Mouse (Mus musculus): ENCODE results near the gene Itga2.

Itga2 gene

DNA sequence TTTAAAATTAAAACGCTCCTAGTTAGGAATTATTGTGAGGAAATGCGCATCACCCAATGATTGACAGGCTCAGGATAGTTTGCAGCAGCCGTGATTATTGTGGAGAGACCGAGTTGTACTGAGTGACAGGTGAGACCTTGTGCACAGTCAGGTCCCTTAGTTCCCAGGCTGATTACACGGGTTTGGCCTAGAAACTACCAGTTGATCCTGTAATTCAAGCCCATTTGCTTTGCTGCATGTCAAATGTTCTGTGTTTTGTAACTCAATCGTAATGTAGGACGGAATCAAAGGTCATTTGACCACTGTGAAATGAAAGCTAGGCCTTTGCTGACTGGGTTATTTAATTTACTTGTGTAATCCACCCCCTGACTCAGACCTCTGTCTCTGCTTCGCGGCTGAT is 113.4 kb downstream of the Itga2 start:
- peak; percentile 24 for DNase-seq (ENCODE audit: low read depth, low spot score)

DNA sequence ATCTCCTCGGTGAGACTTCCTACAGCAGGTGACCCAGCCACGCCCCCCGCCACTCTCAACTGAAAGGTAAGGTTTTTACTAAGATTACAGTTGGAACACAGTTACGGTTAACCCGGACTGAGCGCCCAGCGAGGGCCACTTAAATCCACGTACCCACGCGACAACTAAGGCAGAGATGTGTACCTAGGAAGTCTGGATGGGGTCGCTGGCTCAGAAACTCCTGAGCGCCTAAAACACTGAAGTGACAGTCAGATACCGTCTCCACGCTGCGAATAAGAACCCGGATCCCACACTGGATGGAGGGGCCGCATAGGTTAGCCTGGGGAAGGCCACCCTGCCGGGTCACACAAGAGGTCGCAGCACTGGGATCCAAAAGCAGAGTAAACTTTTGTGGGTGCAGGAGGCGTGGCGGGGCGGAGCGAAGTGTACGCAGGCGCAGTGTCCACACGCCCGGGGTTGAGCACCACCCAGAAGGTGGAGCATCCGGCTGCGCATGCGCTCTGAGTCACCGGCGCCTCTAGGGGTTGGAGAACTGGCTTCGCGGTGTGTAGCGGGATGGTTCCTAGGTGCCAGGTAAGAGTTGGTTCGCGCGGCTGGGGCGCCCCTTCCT is 114.0 kb downstream of the Itga2 start, which contains the start of gene Mocs2:
TSS of gene Mocs2 (plus strand) at position 486 of the 610 bp plus-strand sequence.
- DNase-seq (ENCODE audit: low read depth, low spot score), result peak; percentile 95

DNA sequence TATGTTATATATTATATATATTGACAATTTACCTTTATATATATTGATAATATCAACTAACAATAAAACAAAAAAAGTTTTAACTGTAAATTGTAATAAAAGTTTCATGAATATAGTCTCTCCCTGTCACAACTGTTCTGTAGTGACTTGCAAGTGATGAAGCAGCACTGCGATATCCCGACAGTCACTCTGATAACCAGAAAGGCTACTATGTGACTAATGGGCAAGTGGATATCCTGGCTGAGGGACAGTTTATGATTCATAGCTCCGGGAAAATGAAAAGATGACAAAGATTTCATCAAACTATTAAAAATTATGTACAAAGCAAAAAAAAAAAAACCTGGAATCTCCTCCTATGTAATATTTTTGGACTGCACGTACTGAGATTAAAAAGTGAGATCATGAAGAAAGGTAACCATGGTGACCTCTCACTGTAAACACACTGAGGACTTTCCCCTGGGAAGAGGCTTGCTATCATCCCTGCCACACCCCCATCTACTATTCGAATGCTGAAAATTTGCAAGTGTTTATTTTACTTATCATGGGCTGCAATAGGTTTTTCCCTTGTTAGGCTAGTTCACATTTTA is 122.2 kb downstream of the Itga2 start:
- DNase-seq (ENCODE audit: low read depth, low spot score), result no peak

DNA sequence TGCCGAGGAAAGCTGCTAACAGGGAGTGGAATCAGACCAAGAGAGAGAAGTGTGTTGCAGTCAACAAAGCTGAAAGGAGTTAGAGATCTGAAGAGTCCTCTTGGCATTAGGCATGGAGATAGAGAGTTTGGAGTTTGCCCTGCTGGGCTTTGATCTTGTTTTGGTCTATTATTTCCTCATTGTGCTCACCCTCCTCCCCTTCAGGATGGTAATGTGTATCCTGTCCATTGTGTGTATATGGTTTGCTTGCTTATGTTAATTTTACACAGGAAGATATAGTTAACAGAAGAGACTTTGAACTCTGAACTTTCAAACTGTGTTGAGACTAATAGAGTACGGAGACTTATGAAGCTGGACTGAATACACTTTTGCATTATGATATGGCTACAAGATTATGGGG is 128.9 kb downstream of the Itga2 start:
- DNase-seq (ENCODE audit: low read depth, low spot score), result no peak

DNA sequence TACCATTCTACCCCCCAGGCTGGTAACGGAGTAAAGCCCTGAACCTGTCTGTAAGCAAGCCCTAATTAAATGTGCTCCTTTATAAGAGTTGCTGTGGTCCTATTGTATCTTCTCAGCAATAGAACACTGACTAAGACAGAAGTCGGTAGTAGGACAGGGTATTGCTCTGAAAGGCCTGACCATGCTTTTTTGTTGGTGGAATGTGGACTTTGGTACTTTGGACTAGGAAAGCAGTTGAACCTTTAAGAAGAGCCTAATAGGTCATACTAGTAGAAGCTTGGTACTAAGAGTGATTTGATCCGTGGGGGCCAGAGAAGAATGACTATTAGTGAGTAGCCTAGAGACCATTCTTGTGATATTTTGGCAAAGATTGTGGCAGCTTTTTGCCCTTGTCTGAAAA is 130.0 kb downstream of the Itga2 start:
- no peak for DNase-seq (ENCODE audit: low read depth, low spot score)

DNA sequence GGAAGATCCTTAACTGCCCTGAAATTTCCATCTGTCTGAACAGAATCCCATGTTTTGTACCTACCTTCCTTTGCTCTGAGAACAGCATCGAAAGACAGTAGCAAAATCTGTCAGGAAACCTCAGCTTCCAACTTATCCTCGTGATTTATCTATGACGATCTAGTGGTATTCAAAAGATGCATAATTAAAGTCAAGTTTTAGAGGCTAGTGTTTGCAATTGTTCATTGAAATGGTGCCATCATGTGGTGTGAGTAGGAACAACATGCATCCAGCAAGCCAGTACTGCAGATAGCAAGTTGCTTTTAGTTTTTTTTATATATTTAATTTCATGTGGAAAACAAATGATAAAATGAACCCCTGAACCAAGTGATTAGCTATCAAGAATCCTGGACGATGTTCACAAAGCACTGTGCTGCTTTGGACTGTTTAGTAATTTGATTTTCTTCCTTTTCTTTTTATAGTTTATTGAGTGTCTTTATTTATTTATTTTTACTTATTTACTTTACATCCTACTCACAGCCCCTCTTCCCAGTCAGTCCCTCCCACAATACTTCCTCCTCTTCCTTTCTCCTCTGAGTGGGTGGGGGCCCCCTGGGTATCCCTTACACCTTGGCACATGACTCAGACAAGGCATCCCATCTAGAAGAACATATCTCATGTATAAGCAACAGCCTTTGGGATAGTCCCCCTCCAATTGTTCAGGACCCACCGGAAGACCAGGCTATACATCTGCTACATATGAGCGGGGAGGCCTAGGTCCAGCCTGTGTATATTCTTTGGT is 138.5 kb downstream of the Itga2 start:
- peak; percentile 76 for DNase-seq (ENCODE audit: low read depth, low spot score)

DNA sequence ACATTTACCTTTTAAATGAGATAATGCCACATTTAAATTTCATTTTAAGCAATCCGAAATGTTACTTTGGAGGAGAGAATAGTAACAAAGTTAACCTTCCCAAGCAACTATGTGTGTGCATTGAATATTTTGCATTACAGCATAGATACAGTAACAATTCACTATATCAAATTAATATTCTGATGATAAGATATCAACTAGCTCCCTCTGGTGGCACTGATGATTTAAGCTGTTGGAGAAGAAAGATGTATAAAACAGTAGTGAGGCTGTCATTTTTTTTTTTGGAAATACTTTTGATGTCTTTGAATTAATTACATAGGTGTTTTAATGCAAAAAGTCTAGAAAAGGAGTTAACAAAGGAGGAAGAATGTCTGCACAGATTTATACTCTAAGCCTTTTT is 140.4 kb downstream of the Itga2 start:
- DNase-seq (ENCODE audit: low read depth, low spot score), result peak; percentile 48

All from brain, adult 2 months (tissue).